Comparison of ENCODE assay signal across 16 mouse cellular contexts in the genomic region with DNA sequence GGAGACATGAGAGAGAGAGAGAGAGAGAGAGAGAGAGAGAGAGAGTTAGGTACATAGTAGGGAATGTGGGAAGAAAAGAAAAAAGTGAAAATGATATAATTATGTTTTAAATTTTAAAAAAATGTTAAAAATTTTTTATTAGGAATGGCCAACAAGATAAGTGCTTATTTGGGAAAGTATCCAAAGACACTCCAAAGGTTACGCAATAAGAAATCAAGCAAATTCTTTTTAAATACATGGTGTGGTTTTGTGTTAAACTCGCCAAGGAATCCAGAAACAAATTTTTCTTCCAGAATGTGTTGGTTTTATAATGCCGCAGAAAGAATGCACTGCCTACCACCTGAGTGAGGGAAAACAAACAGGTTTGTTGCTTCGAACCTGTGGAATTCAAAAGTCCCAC.
"Had no signal": no experiment of that assay in that cellular context is flagged by ENCODE, and none has a peak within 500 bp of the region (broad histone marks: within the 10 kb centered on the region; RNA-seq: fewer than 3 reads in every experiment).

No protein-coding gene starts in this region.

- H3K9me3 ChIP-seq: limb, embryonic 13.5 days; liver, embryonic 13.5 days; midbrain, embryonic 13.5 days had no signal

- H3K27ac ChIP-seq: hindbrain, postnatal 0 days; left cerebral cortex, adult 2 months; liver, embryonic 13.5 days; midbrain, embryonic 13.5 days had no signal

- H3K4me1 ChIP-seq: midbrain, embryonic 13.5 days had no signal

- H3K4me3 ChIP-seq: left cerebral cortex, adult 2 months; limb, embryonic 13.5 days; liver, embryonic 13.5 days; midbrain, embryonic 13.5 days had no signal

- H3K9ac ChIP-seq: limb, embryonic 13.5 days; liver, embryonic 13.5 days; midbrain, embryonic 13.5 days had no signal

- H3K4me2 ChIP-seq: limb, embryonic 13.5 days; liver, embryonic 13.5 days; midbrain, embryonic 13.5 days had no signal

- ATAC-seq: hindbrain, postnatal 0 days; inflammation-experienced regulatory T-cells, adult 6 months; intestine, embryonic 16.5 days; midbrain, embryonic 13.5 days; midbrain, embryonic 16.5 days had no signal

- DNase-seq: kidney, adult 18-20 months; kidney, adult 9 months; kidney, postnatal 14 days; kidney, postnatal 4 days; layer of hippocampus, adult 9-11 months; liver; liver, embryonic 13.5 days; thymus, adult 18-20 months; thymus, postnatal 36 days had no signal

- H3K36me3 ChIP-seq: limb, embryonic 13.5 days; liver, embryonic 13.5 days; midbrain, embryonic 13.5 days had no signal

- H3K27me3 ChIP-seq: limb, embryonic 13.5 days; liver, embryonic 13.5 days; midbrain, embryonic 13.5 days had no signal
